In the genomic region with DNA sequence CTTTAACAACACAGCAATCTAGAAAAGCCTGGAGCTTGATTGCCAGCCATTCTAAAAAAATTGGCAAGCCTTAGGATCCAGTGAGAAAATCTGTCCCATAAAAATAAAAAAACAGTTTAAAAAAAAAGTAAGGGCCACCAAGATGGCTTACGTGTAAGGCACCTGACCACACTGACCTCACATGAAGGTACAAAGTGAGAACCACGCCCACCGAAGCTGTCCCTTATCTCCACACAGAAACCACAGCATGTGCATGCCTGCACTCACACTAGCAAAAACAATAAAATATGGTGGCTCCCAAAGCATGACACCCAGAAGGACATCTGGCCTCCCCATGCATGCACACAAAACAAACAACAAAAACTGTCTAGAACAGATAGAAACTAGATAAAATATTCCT, we compare ENCODE assay signal across 18 mouse cellular contexts. TPM values are rescaled to one million over a fixed set of nuclear protein-coding genes. Genes with fewer than 3 reads are reported as not detected.
DNase-seq lines count a peak whose midpoint lies in the region; ATAC-seq lines count a peak whose summit lies in the region.
"Had no signal": no experiment of that assay in that cellular context is flagged by ENCODE, and none has a peak within 500 bp of the region (broad histone marks: within the 10 kb centered on the region; RNA-seq: fewer than 3 reads in every experiment).

No protein-coding gene starts in this region.

- no peak overlapping the region for H3K9ac ChIP-seq in heart, embryonic 15.5 days
- no peak overlapping the region for H3K9ac ChIP-seq in liver, embryonic 13.5 days
- no peak overlapping the region for H3K9ac ChIP-seq in hindbrain, embryonic 14.5 days
- H3K9ac ChIP-seq: midbrain, embryonic 15.5 days had no signal

- H3K4me1 ChIP-seq in heart, embryonic 15.5 days (replicated peaks): peaks cover 41% of the 10 kb centered on the region
- peaks cover 65% of the 10 kb centered on the region for H3K4me1 ChIP-seq in liver, embryonic 13.5 days (replicated peaks)
- H3K4me1 ChIP-seq in hindbrain, embryonic 14.5 days (replicated peaks; ENCODE audit: control insufficient read depth, insufficient read depth, low read length): no peaks in the 10 kb centered on the region
- H3K4me1 ChIP-seq: hindbrain, embryonic 10.5 days; midbrain, embryonic 15.5 days had no signal

- no peaks in the 10 kb centered on the region for H3K36me3 ChIP-seq in heart, embryonic 15.5 days
- no peaks in the 10 kb centered on the region for H3K36me3 ChIP-seq in liver, embryonic 13.5 days
- no peaks in the 10 kb centered on the region for H3K36me3 ChIP-seq in splenic B cell, adult 2 months (ENCODE audit: control insufficient read depth, insufficient read depth, low read length, poor library complexity, severe bottlenecking)
- no peaks in the 10 kb centered on the region for H3K36me3 ChIP-seq in hindbrain, embryonic 14.5 days (replicated peaks; ENCODE audit: control insufficient read depth, insufficient read depth)
- H3K36me3 ChIP-seq: midbrain, embryonic 15.5 days had no signal

- H3K4me2 ChIP-seq in heart, embryonic 15.5 days: no peak overlapping the region
- no peak overlapping the region for H3K4me2 ChIP-seq in liver, embryonic 13.5 days
- H3K4me2 ChIP-seq in hindbrain, embryonic 14.5 days (replicated peaks): no peak overlapping the region
- H3K4me2 ChIP-seq: midbrain, embryonic 15.5 days had no signal

- ATAC-seq in heart, embryonic 15.5 days (replicated peaks; ENCODE audit: insufficient number of reproducible peaks, insufficient read depth, low FRiP score, low read depth): no peak
- ATAC-seq in erythroblast, adult 5-6 weeks (replicated peaks; ENCODE audit: low FRiP score, poor library complexity, severe bottlenecking): peak; percentile 72
- ATAC-seq in liver, embryonic 13.5 days (ENCODE audit: low read depth): peak; percentile 69
- no peak for ATAC-seq in hindbrain, embryonic 14.5 days (ENCODE audit: low FRiP score)
- ATAC-seq: midbrain, embryonic 15.5 days had no signal

- H3K9me3 ChIP-seq in heart, embryonic 15.5 days (replicated peaks): no peaks in the 10 kb centered on the region
- H3K9me3 ChIP-seq in liver, embryonic 13.5 days (replicated peaks): no peaks in the 10 kb centered on the region
- H3K9me3 ChIP-seq in hindbrain, embryonic 14.5 days (ENCODE audit: control insufficient read depth, low read length): no peaks in the 10 kb centered on the region
- H3K9me3 ChIP-seq: embryonic facial prominence, embryonic 10.5 days; hindbrain, embryonic 10.5 days; midbrain, embryonic 15.5 days had no signal

- no peaks in the 10 kb centered on the region for H3K27me3 ChIP-seq in heart, embryonic 15.5 days
- H3K27me3 ChIP-seq in liver, embryonic 13.5 days: no peaks in the 10 kb centered on the region
- H3K27me3 ChIP-seq in splenic B cell, adult 2 months (ENCODE audit: control insufficient read depth, insufficient read depth, low read length, poor library complexity, severe bottlenecking): no peaks in the 10 kb centered on the region
- H3K27me3 ChIP-seq in hindbrain, embryonic 14.5 days (ENCODE audit: control insufficient read depth, insufficient read depth, low read length): no peaks in the 10 kb centered on the region
- H3K27me3 ChIP-seq: midbrain, embryonic 15.5 days had no signal

- intact Hi-C loops in left cerebral cortex, postnatal 14 days (cut with DNase I): no loop called here

- H3K4me3 ChIP-seq in heart, embryonic 15.5 days: no peak overlapping the region
- no peak overlapping the region for H3K4me3 ChIP-seq in liver, embryonic 13.5 days (replicated peaks)
- H3K4me3 ChIP-seq in hindbrain, embryonic 14.5 days (replicated peaks; ENCODE audit: low read length): no peak overlapping the region
- H3K4me3 ChIP-seq: embryonic facial prominence, embryonic 10.5 days; hindbrain, embryonic 10.5 days; midbrain, embryonic 15.5 days had no signal

- 63% methylated on average over 3 of the region's 3 CpGs for WGBS in heart, embryonic 15.5 days
- 10% methylated on average over 3 of the region's 3 CpGs for WGBS in liver, embryonic 13.5 days (ENCODE audit: insufficient replicate concordance)
- 95% methylated on average over 3 of the region's 3 CpGs for WGBS in hindbrain, embryonic 14.5 days

- DNase-seq in heart, adult 8-10 months (ENCODE audit: low spot score): no peak
- peak; percentile 63 for DNase-seq in liver, embryonic 13.5 days
- DNase-seq in splenic B cell, adult 2 months (ENCODE audit: low read depth, low spot score): peak; percentile 28
- DNase-seq in hindbrain, embryonic 14.5 days (ENCODE audit: low spot score): no peak
- no peak for DNase-seq in left cerebral cortex, postnatal 14 days (ENCODE audit: low spot score in 2 of 2)
- DNase-seq in cerebellum, postnatal 14 days: no peak
- DNase-seq: adrenal gland, postnatal 14 days; cerebellum, adult 9-11 months; gastrocnemius, postnatal 25 days; kidney, adult 11 months; kidney, postnatal 14 days; lung, postnatal 36 days; right cerebral cortex, postnatal 4 days had no signal

- peak overlapping the region; percentile 77 for H3K27ac ChIP-seq in heart, embryonic 15.5 days
- peak overlapping the region; percentile 59 for H3K27ac ChIP-seq in liver, embryonic 13.5 days
- no peak overlapping the region for H3K27ac ChIP-seq in hindbrain, embryonic 14.5 days
- H3K27ac ChIP-seq: embryonic facial prominence, embryonic 10.5 days; hindbrain, embryonic 10.5 days; midbrain, embryonic 15.5 days had no signal

RNA-seq across cellular contexts. Expression of a gene that starts 24.9 kb away (rescaled TPM):
- 5.6 and 6.4 TPM in 2 replicates for polyA plus RNA-seq in heart, embryonic 15.5 days (2015; fragmentation: Nextera tagmentation; extraction: Ambion mirVana)
- total RNA-seq in heart, adult 8-10 months (2022): 10 to 100 TPM; 13.3 to 14.5 (median 14.2) TPM
- 22.5 and 27.6 TPM in 2 replicates for total RNA-seq in erythroblast, adult 5-6 weeks (2015; ENCODE audit: low replicate concordance)
- 28.9 and 43.9 TPM in 2 replicates for total RNA-seq in erythroblast, adult 5-6 weeks (2017; ENCODE audit: low replicate concordance)
- polyA plus RNA-seq in liver, embryonic 13.5 days (2015; fragmentation: Nextera tagmentation; extraction: Ambion mirVana): 4.0 and 5.1 TPM in 2 replicates
- 4.3 and 5.6 TPM in 2 replicates for polyA plus RNA-seq in hindbrain, embryonic 14.5 days (2014; fragmentation: Nextera tagmentation; extraction: Ambion mirVana)
- total RNA-seq in left cerebral cortex, postnatal 14 days (2021): 10 to 100 TPM; 13.7 to 14.7 TPM

RNA-seq across cellular contexts. Expression of a gene that starts 49.3 kb away (rescaled TPM):
- 45.3 and 47.6 TPM in 2 replicates for polyA plus RNA-seq in heart, embryonic 15.5 days (2015; fragmentation: Nextera tagmentation; extraction: Ambion mirVana)
- 10 to 100 TPM; 24.5 to 27.5 (median 25.7) TPM for total RNA-seq in heart, adult 8-10 months (2022)
- 16.1 and 37.8 TPM in 2 replicates for total RNA-seq in erythroblast, adult 5-6 weeks (2015; ENCODE audit: low replicate concordance)
- total RNA-seq in erythroblast, adult 5-6 weeks (2017; ENCODE audit: low replicate concordance): 2.8 and 7.0 TPM in 2 replicates
- 39.5 and 40.6 TPM in 2 replicates for polyA plus RNA-seq in liver, embryonic 13.5 days (2015; fragmentation: Nextera tagmentation; extraction: Ambion mirVana)
- polyA plus RNA-seq in hindbrain, embryonic 14.5 days (2014; fragmentation: Nextera tagmentation; extraction: Ambion mirVana): 65.4 and 73.6 TPM in 2 replicates
- total RNA-seq in left cerebral cortex, postnatal 14 days (2021): 10 to 100 TPM; 22.0 to 23.3 TPM

RNA-seq across cellular contexts. Expression of a gene that starts 49.4 kb away (rescaled TPM):
- polyA plus RNA-seq in heart, embryonic 15.5 days (2015; fragmentation: Nextera tagmentation; extraction: Ambion mirVana): 31.2 and 32.9 TPM in 2 replicates
- 10 to 100 TPM; 66.3 to 72.5 (median 69.6) TPM for total RNA-seq in heart, adult 8-10 months (2022)
- 5.8 and 6.5 TPM in 2 replicates for total RNA-seq in erythroblast, adult 5-6 weeks (2015; ENCODE audit: low replicate concordance)
- total RNA-seq in erythroblast, adult 5-6 weeks (2017; ENCODE audit: low replicate concordance): 5.7 and 6.4 TPM in 2 replicates
- 6.2 and 8.7 TPM in 2 replicates for polyA plus RNA-seq in liver, embryonic 13.5 days (2015; fragmentation: Nextera tagmentation; extraction: Ambion mirVana)
- 29.6 and 32.6 TPM in 2 replicates for polyA plus RNA-seq in hindbrain, embryonic 14.5 days (2014; fragmentation: Nextera tagmentation; extraction: Ambion mirVana)
- 10 to 100 TPM; 23.2 to 24.9 TPM for total RNA-seq in left cerebral cortex, postnatal 14 days (2021)

Comparison
In these comparisons a context has a peak if more than half of its experiments do, and no peak if none do; other contexts are left out.
1. ATAC-seq: peak in erythroblast, adult 5-6 weeks (single experiment) and liver, embryonic 13.5 days (single experiment); none in heart, embryonic 15.5 days (single experiment) and hindbrain, embryonic 14.5 days (single experiment).
2. DNase-seq: peak in liver, embryonic 13.5 days (single experiment) and splenic B cell, adult 2 months (single experiment); none in heart, adult 8-10 months (single experiment), hindbrain, embryonic 14.5 days (single experiment), left cerebral cortex, postnatal 14 days (0 of 2) and cerebellum, postnatal 14 days (0 of 2).